Mouse (Mus musculus) CH12.LX (cell line): ENCODE data around the gene Dnase1l2.

Experiments
- CTCF ChIP-seq, 2 experiments: IDR thresholded peaks in 1 of 2; conservative IDR thresholded peaks in 1 of 2; 2 replicates each; pipeline ENCODE4 v1.5.1; 2011 to 2012; ENCODE audit warnings: low read depth in 2 of 2, low read length in 2 of 2, improper control_type of control experiment in 1 of 2, inconsistent platforms in 1 of 2, mild to moderate bottlenecking in 1 of 2, moderate library complexity in 1 of 2
- E2F4 ChIP-seq: IDR thresholded peaks from 2 replicates; pipeline ENCODE4 v1.6.1; 2011; ENCODE audit warnings: low read depth, low read length, improper control_type of control experiment; ENCODE audit not compliant: insufficient replicate concordance
- JUND ChIP-seq: conservative IDR thresholded peaks from 2 replicates; pipeline ENCODE4 v1.6.1; 2011; ENCODE audit warnings: low read depth, low read length, improper control_type of control experiment
- MEF2A ChIP-seq: IDR thresholded peaks from 2 replicates; pipeline ENCODE4 v1.6.1; 2014; ENCODE audit warnings: low read depth, mild to moderate bottlenecking, inconsistent platforms, low read length, improper control_type of control experiment, borderline replicate concordance
- MXI1 ChIP-seq: IDR thresholded peaks from 2 replicates; pipeline ENCODE4 v1.6.1; 2011; ENCODE audit warnings: mild to moderate bottlenecking, low read depth, low read length, improper control_type of control experiment
- POLR2A ChIP-seq: IDR thresholded peaks from 2 replicates; pipeline ENCODE4 v1.6.1; 2011; ENCODE audit warnings: low read depth, mild to moderate bottlenecking, improper control_type of control experiment, low read length
- ZC3H11A ChIP-seq: IDR thresholded peaks from 2 replicates; pipeline ENCODE4 v1.6.1; 2012; ENCODE audit warnings: low read depth, mild to moderate bottlenecking, inconsistent platforms, low read length, improper control_type of control experiment

GRCm38 (mm10) chr17:24474557-24474956, 31.7 kb upstream of the Dnase1l2 start:
- TF ChIP-seq CTCF (conservative IDR thresholded peaks at IDR 0.05 in 1 of 2, IDR thresholded peaks at IDR 0.05 in 1 of 2; ENCODE audit: low read depth in 2 of 2, low read length in 2 of 2) = no peak
- no peak for TF ChIP-seq POLR2A
- no peak for TF ChIP-seq MEF2A
- TF ChIP-seq JUND = no peak
- TF ChIP-seq ZC3H11A = no peak
- TF ChIP-seq E2F4 = no peak
- no peak for TF ChIP-seq MXI1
